12 mouse cellular contexts compared by ENCODE assay signal in genomic region chr11:116738411-116738810, GRCm38 (mm10). TPM values are rescaled to one million over a fixed set of nuclear protein-coding genes. Genes with fewer than 3 reads are reported as not detected.
A peak's percentile ranks its signal among the peaks of the same experiment; 100 is the strongest.
DNase-seq lines count a peak whose midpoint lies in the region; ATAC-seq and TF ChIP-seq lines count a peak whose summit lies in the region.
"Had no signal": no experiment of that assay in that cellular context is flagged by ENCODE, and none has a peak within 500 bp of the region (broad histone marks: within the 10 kb centered on the region; RNA-seq: fewer than 3 reads in every experiment).

No protein-coding gene starts in this region.

- H3K9me3 ChIP-seq in E14TG2a.4 (ENCODE audit: low read length), result peaks cover 12% of the 10 kb centered on the region
- no peaks in the 10 kb centered on the region for H3K9me3 ChIP-seq in liver, postnatal 0 days (ENCODE audit: low read length)
- H3K9me3 ChIP-seq in heart, embryonic 11.5 days (replicated peaks; ENCODE audit: control insufficient read depth, low read length), result 0 out of 2 replicates have a peak, but pooled peaks cover 2% of the 10 kb centered on the region
- H3K9me3 ChIP-seq: liver, embryonic 13.5 days had no signal

- WGBS in liver, postnatal 0 days (ENCODE audit: insufficient replicate concordance), result 44% methylated on average over 11 of the region's 11 CpGs
- WGBS in heart, embryonic 11.5 days (ENCODE audit: insufficient replicate concordance), result 39% methylated on average over 11 of the region's 11 CpGs

- peaks cover 5% of the 10 kb centered on the region; the same call in 1 of the 2 replicates for H3K27me3 ChIP-seq in E14TG2a.4 (ENCODE audit: insufficient read depth, low read length)
- H3K27me3 ChIP-seq in liver, postnatal 0 days (ENCODE audit: insufficient read depth, low read length), result no peaks in the 10 kb centered on the region
- H3K27me3 ChIP-seq in heart, embryonic 11.5 days (ENCODE audit: control insufficient read depth, insufficient read depth, low read length), result no peaks in the 10 kb centered on the region
- H3K27me3 ChIP-seq: embryonic facial prominence, embryonic 13.5 days; liver, embryonic 13.5 days had no signal

- intact Hi-C loops in left cerebral cortex, adult 2 months (cut with DNase I), result no loop called here
- intact Hi-C loops in left cerebral cortex, postnatal 10 days (cut with DNase I), result no loop called here

- no peak for ATAC-seq in liver, postnatal 0 days
- no peak for ATAC-seq in heart, embryonic 11.5 days (replicated peaks; ENCODE audit: insufficient number of reproducible peaks, low FRiP score, low TSS enrichment)

- H3K4me1 ChIP-seq in E14TG2a.4 (replicated peaks; ENCODE audit: low read depth, low read length), result no peaks in the 10 kb centered on the region
- no peaks in the 10 kb centered on the region for H3K4me1 ChIP-seq in liver, postnatal 0 days (ENCODE audit: insufficient read depth)
- H3K4me1 ChIP-seq in heart, embryonic 11.5 days (ENCODE audit: control insufficient read depth, insufficient read depth, low read length), result no peaks in the 10 kb centered on the region
- H3K4me1 ChIP-seq: embryonic facial prominence, embryonic 13.5 days; liver, embryonic 13.5 days had no signal

- peak; percentile 42 for TF ChIP-seq CTCF in left cerebral cortex, adult 2 months (IDR thresholded peaks at IDR 0.05)
- peak; percentile 91 for TF ChIP-seq CTCF in E14TG2a.4 (conservative IDR thresholded peaks at IDR 0.05; ENCODE audit: low read length)
- peak; percentile 56 for TF ChIP-seq CTCF in liver, postnatal 0 days (IDR thresholded peaks at IDR 0.05; ENCODE audit: low read depth)

- H3K36me3 ChIP-seq in E14TG2a.4 (ENCODE audit: insufficient read depth, low read length), result no peaks in the 10 kb centered on the region
- no peaks in the 10 kb centered on the region for H3K36me3 ChIP-seq in liver, postnatal 0 days (replicated peaks; ENCODE audit: insufficient read depth, low read length)
- no peaks in the 10 kb centered on the region for H3K36me3 ChIP-seq in heart, embryonic 11.5 days (ENCODE audit: control insufficient read depth, insufficient read depth, low read length)
- H3K36me3 ChIP-seq: embryonic facial prominence, embryonic 13.5 days; liver, embryonic 13.5 days had no signal

- H3K4me3 ChIP-seq in left cerebral cortex, adult 2 months, result no peak overlapping the region
- H3K4me3 ChIP-seq in E14TG2a.4 (replicated peaks; ENCODE audit: low read length), result no peak overlapping the region
- H3K4me3 ChIP-seq in liver, postnatal 0 days (ENCODE audit: low read depth, low read length), result no peak overlapping the region
- no peak overlapping the region for H3K4me3 ChIP-seq in heart, embryonic 11.5 days (ENCODE audit: low read depth, low read length)
- H3K4me3 ChIP-seq: embryonic facial prominence, embryonic 13.5 days; liver, embryonic 13.5 days had no signal

- H3K9ac ChIP-seq in liver, postnatal 0 days (replicated peaks), result no peak overlapping the region
- H3K9ac ChIP-seq in heart, embryonic 11.5 days (ENCODE audit: low read depth, low read length), result no peak overlapping the region
- H3K9ac ChIP-seq: embryonic facial prominence, embryonic 13.5 days; liver, embryonic 13.5 days had no signal

- DNase-seq in cerebellum, postnatal 10 days, result peak; percentile 17 to 19
- DNase-seq in cerebellum, adult 11-12 months, result no peak
- DNase-seq in left cerebral cortex, adult 2 months (ENCODE audit: extremely low spot score in 1 of 2, low spot score in 2 of 2), result no peak
- no peak for DNase-seq in left cerebral cortex, postnatal 10 days (ENCODE audit: extremely low spot score in 1 of 2, low spot score in 2 of 2)
- peak; percentile 32 for DNase-seq in liver, postnatal 0 days
- DNase-seq in urinary bladder, postnatal 10 days (ENCODE audit: low spot score), result no peak
- DNase-seq: gastrocnemius, postnatal 36 days; kidney, postnatal 10 days; liver, embryonic 13.5 days had no signal

- no peak for TF ChIP-seq EP300 in liver, postnatal 0 days (IDR thresholded peaks at IDR 0.05; ENCODE audit: low read depth)

- H3K27ac ChIP-seq in left cerebral cortex, adult 2 months, result no peak overlapping the region
- no peak overlapping the region for H3K27ac ChIP-seq in liver, postnatal 0 days (ENCODE audit: low read depth)
- no peak overlapping the region for H3K27ac ChIP-seq in heart, embryonic 11.5 days (ENCODE audit: low read depth, low read length)
- H3K27ac ChIP-seq: embryonic facial prominence, embryonic 13.5 days; liver, embryonic 13.5 days had no signal

- H3K4me2 ChIP-seq in liver, postnatal 0 days (ENCODE audit: low read depth, low read length), result no peak overlapping the region
- H3K4me2 ChIP-seq in heart, embryonic 11.5 days, result no peak overlapping the region
- H3K4me2 ChIP-seq: embryonic facial prominence, embryonic 13.5 days; liver, embryonic 13.5 days had no signal

RNA-seq across cellular contexts. Expression of gene St6galnac1, which starts 36.9 kb away (rescaled TPM):
- total RNA-seq in left cerebral cortex, adult 2 months (2021), result not detected
- not detected for total RNA-seq in left cerebral cortex, postnatal 10 days (2021)
- polyA plus RNA-seq in liver, postnatal 0 days (2015; fragmentation: Nextera tagmentation; extraction: Ambion mirVana), result not detected in 2 replicates
- not detected in 2 replicates for polyA plus RNA-seq in heart, embryonic 11.5 days (2014; fragmentation: Nextera tagmentation; extraction: Ambion mirVana)
- total RNA-seq: gastrocnemius, postnatal 36 days had no signal
- polyA plus RNA-seq: embryonic facial prominence, embryonic 13.5 days; liver, embryonic 13.5 days had no signal

Comparison
In these comparisons a context has a peak if more than half of its experiments do, and no peak if none do; other contexts are left out.
1. DNase-seq: peak in cerebellum, postnatal 10 days (2 of 2) and liver, postnatal 0 days (single experiment); none in cerebellum, adult 11-12 months (single experiment), left cerebral cortex, adult 2 months (0 of 2), left cerebral cortex, postnatal 10 days (0 of 2) and urinary bladder, postnatal 10 days (single experiment).
2. Peak in every context shown above with its lines, with median percentiles within 50 percentile points of each other: CTCF ChIP-seq.